Mouse (Mus musculus) brain, embryonic 14.5 days (tissue): ENCODE results near the gene Ift46.

ENCODE experiments used
- CTCF ChIP-seq: fragments of 200-500 bp; IDR thresholded peaks from 2 replicates; pipeline ENCODE4 v1.5.1; 2012; ENCODE audit warnings: inconsistent platforms, mild to moderate bottlenecking, moderate library complexity, borderline replicate concordance; ENCODE audit not compliant: insufficient read depth, insufficient read length; ENCODE audit errors: extremely low read depth
- POLR2A ChIP-seq: fragments of 200-500 bp; IDR thresholded peaks from 2 replicates; pipeline ENCODE4 v1.6.1; 2012; ENCODE audit warnings: mild to moderate bottlenecking, inconsistent platforms, borderline replicate concordance; ENCODE audit not compliant: poor library complexity, insufficient read depth, insufficient read length, severe bottlenecking; ENCODE audit errors: extremely low read depth

GRCm38 (mm10) chr9:44814179-44814578, 46.5 kb downstream of the Ift46 start:
- no peak for TF ChIP-seq CTCF
- no peak for TF ChIP-seq POLR2A
